Mouse (Mus musculus): ENCODE measurements around the gene Fer1l4.

- TF ChIP-seq POLR2A (IDR thresholded peaks at IDR 0.05; ENCODE audit: low read depth, low read length) (no peak), CTCF (IDR thresholded peaks at IDR 0.05; ENCODE audit: extremely low read depth, insufficient read depth, insufficient read length, insufficient replicate concordance) (no peak)
These were observed 26.4 kb upstream of the Fer1l4 start for GRCm38 (mm10) chr2:156079183-156079560.
